ENCODE assay signal across 8 mouse cellular contexts in genomic region chr12:98779148-98779547, GRCm38 (mm10). TPM values are rescaled to one million over a fixed set of nuclear protein-coding genes. Genes with fewer than 3 reads are reported as not detected.
DNase-seq lines count a peak whose midpoint lies in the region; ATAC-seq and TF ChIP-seq lines count a peak whose summit lies in the region.

No protein-coding gene starts in this region.

- 0 out of 2 replicates have a peak, but pooled peaks have one; percentile 4 for TF ChIP-seq RAD21 in MEL (IDR thresholded peaks at IDR 0.05; ENCODE audit: low read depth, low read length)

- peaks cover 37% of the 10 kb centered on the region for H3K36me3 ChIP-seq in heart, embryonic 11.5 days (ENCODE audit: control insufficient read depth, insufficient read depth, low read length)
- H3K36me3 ChIP-seq in MEL (ENCODE audit: control insufficient read depth in 1 of 2, insufficient read depth in 2 of 2, low read length in 2 of 2), result peaks cover 0 to 25% of the 10 kb centered on the region in 2 experiments; a peak in 2 of 4 replicates
- peaks cover 46% of the 10 kb centered on the region for H3K36me3 ChIP-seq in midbrain, embryonic 16.5 days (ENCODE audit: control insufficient read depth, insufficient read depth, low read length)

- H3K4me3 ChIP-seq in heart, embryonic 11.5 days (ENCODE audit: low read depth, low read length), result no peak overlapping the region
- H3K4me3 ChIP-seq in MEL (ENCODE audit: control insufficient read depth in 1 of 2, insufficient read depth in 1 of 2, low read depth in 2 of 2, low read length in 2 of 2), result no peak overlapping the region
- no peak overlapping the region for H3K4me3 ChIP-seq in midbrain, embryonic 16.5 days (ENCODE audit: low read depth, low read length)

- TF ChIP-seq CTCF in MEL (IDR thresholded peaks at IDR 0.05 in 2 of 3, conservative IDR thresholded peaks at IDR 0.05 in 1 of 3; ENCODE audit: control insufficient read depth in 1 of 3, insufficient read depth in 1 of 3, low read depth in 2 of 3, low read length in 3 of 3, poor library complexity in 1 of 3, severe bottlenecking in 1 of 3), result peak; percentile 57 to 63 (median 61)

- H3K27ac ChIP-seq in heart, embryonic 11.5 days (ENCODE audit: low read depth, low read length), result no peak overlapping the region
- no peak overlapping the region for H3K27ac ChIP-seq in MEL (ENCODE audit: control insufficient read depth, low read depth, low read length)
- H3K27ac ChIP-seq in midbrain, embryonic 16.5 days (ENCODE audit: low read length), result no peak overlapping the region

- no peak overlapping the region for H3K4me2 ChIP-seq in heart, embryonic 11.5 days
- no peak overlapping the region for H3K4me2 ChIP-seq in midbrain, embryonic 16.5 days (ENCODE audit: low read length)

- 80% methylated on average over 4 of the region's 4 CpGs for WGBS in heart, embryonic 11.5 days (ENCODE audit: insufficient replicate concordance)
- WGBS in midbrain, embryonic 16.5 days, result 87% methylated on average over 4 of the region's 4 CpGs

- no peak for ATAC-seq in heart, embryonic 11.5 days (replicated peaks; ENCODE audit: insufficient number of reproducible peaks, low FRiP score, low TSS enrichment)
- peak; percentile 64 for ATAC-seq in frontal cortex, adult (ENCODE audit: low TSS enrichment)
- peak; percentile 70 for ATAC-seq in megakaryocyte, adult 5-6 weeks (ENCODE audit: poor library complexity, severe bottlenecking)
- ATAC-seq in midbrain, embryonic 16.5 days, result no peak

- no peak for TF ChIP-seq EP300 in MEL (IDR thresholded peaks at IDR 0.05; ENCODE audit: low read depth in 1 of 2, low read length in 2 of 2)

- no peak for TF ChIP-seq POLR2A in MEL (IDR thresholded peaks at IDR 0.05; ENCODE audit: control insufficient read depth in 1 of 2, insufficient read depth in 1 of 2, low read depth in 1 of 2, low read length in 2 of 2, poor library complexity in 1 of 2)

- no peaks in the 10 kb centered on the region for H3K9me3 ChIP-seq in heart, embryonic 11.5 days (replicated peaks; ENCODE audit: control insufficient read depth, low read length)
- H3K9me3 ChIP-seq in MEL (replicated peaks; ENCODE audit: insufficient read depth, low read length), result no peaks in the 10 kb centered on the region
- H3K9me3 ChIP-seq in midbrain, embryonic 16.5 days (replicated peaks; ENCODE audit: control insufficient read depth, low read length, poor library complexity, severe bottlenecking), result no peaks in the 10 kb centered on the region

- H3K27me3 ChIP-seq in heart, embryonic 11.5 days (ENCODE audit: control insufficient read depth, insufficient read depth, low read length), result no peaks in the 10 kb centered on the region
- H3K27me3 ChIP-seq in MEL (ENCODE audit: control insufficient read depth in 1 of 2, insufficient read depth in 2 of 2, low read length in 2 of 2), result no peaks in the 10 kb centered on the region
- H3K27me3 ChIP-seq in midbrain, embryonic 16.5 days (ENCODE audit: control insufficient read depth, insufficient read depth, low read depth, low read length), result no peaks in the 10 kb centered on the region

- no peaks in the 10 kb centered on the region for H3K4me1 ChIP-seq in heart, embryonic 11.5 days (ENCODE audit: control insufficient read depth, insufficient read depth, low read length)
- no peaks in the 10 kb centered on the region for H3K4me1 ChIP-seq in MEL (ENCODE audit: control insufficient read depth in 1 of 2, insufficient read depth in 2 of 2, low read length in 2 of 2)
- H3K4me1 ChIP-seq in midbrain, embryonic 16.5 days (ENCODE audit: control insufficient read depth, insufficient read depth, low read length), result no peaks in the 10 kb centered on the region

- no peak overlapping the region for H3K9ac ChIP-seq in heart, embryonic 11.5 days (ENCODE audit: low read depth, low read length)
- H3K9ac ChIP-seq in MEL (ENCODE audit: control insufficient read depth, low read depth, low read length, poor library complexity, severe bottlenecking), result no peak overlapping the region
- H3K9ac ChIP-seq in midbrain, embryonic 16.5 days (ENCODE audit: low read depth, low read length), result no peak overlapping the region

- DNase-seq in heart, postnatal 4 days, result peak; percentile 24
- peak; percentile 18 to 21 for DNase-seq in B cell, adult 2 months
- DNase-seq in MEL (ENCODE audit: low read depth, low spot score), result peak; percentile 58
- no peak for DNase-seq in testis, postnatal 14 days (ENCODE audit: low spot score)

- no peaks in the 10 kb centered on the region for H3K79me2 ChIP-seq in MEL (ENCODE audit: control insufficient read depth, insufficient read depth, low read length, poor library complexity)

TF ChIP-seq in MEL, 35 proteins besides CTCF, POLR2A, EP300 and RAD21:
- no peak for TF ChIP-seq NRF1 (IDR thresholded peaks at IDR 0.05; ENCODE audit: insufficient read depth, low read depth, low read length, poor library complexity, severe bottlenecking)
- TF ChIP-seq SMC3 (IDR thresholded peaks at IDR 0.05; ENCODE audit: low read depth, low read length), result peak; percentile 47; the same call in 1 of the 2 replicates

RNA-seq across cellular contexts. Expression of gene Zc3h14, which starts 32.4 kb away (rescaled TPM):
- 10 to 100 TPM; 83.9 to 87.2 TPM for total RNA-seq in heart, postnatal 4 days (2021)
- 110 TPM in 2 replicates for polyA plus RNA-seq in heart, embryonic 11.5 days (2014; fragmentation: Nextera tagmentation; extraction: Ambion mirVana)
- total RNA-seq in MEL (2012; rRNA removed), result 74.9 and 80.1 TPM in 2 replicates
- 100 to 1,000 TPM in 1 of 2 experiments, 10 to 100 TPM in 1; 88.5 to 429 TPM for polyA plus RNA-seq in MEL (2012; ENCODE audit: insufficient read depth in 1 of 2, insufficient read length in 2 of 2, low read depth in 1 of 2, low replicate concordance in 2 of 2, missing spikeins in 1 of 2)
- total RNA-seq in megakaryocyte, adult 5-6 weeks (2015), result 102 and 119 TPM in 2 replicates
- 55.7 and 57.8 TPM in 2 replicates for total RNA-seq in megakaryocyte, adult 5-6 weeks (2017)
- polyA plus RNA-seq in midbrain, embryonic 16.5 days (2015; fragmentation: Nextera tagmentation; extraction: Ambion mirVana), result 103 and 109 TPM in 2 replicates

RNA-seq across cellular contexts. Expression of gene Ptpn21, which starts 41.9 kb away (rescaled TPM):
- 10 to 100 TPM; 31.1 to 35.9 TPM for total RNA-seq in heart, postnatal 4 days (2021)
- polyA plus RNA-seq in heart, embryonic 11.5 days (2014; fragmentation: Nextera tagmentation; extraction: Ambion mirVana), result 10.4 and 13.0 TPM in 2 replicates
- 1.2 and 1.7 TPM in 2 replicates for total RNA-seq in MEL (2012; rRNA removed)
- polyA plus RNA-seq in MEL (2012; ENCODE audit: insufficient read depth in 1 of 2, insufficient read length in 2 of 2, low read depth in 1 of 2, low replicate concordance in 2 of 2, missing spikeins in 1 of 2), result 1 to 10 TPM in 1 of 2 experiments, not detected in 1; 3.8 TPM
- total RNA-seq in megakaryocyte, adult 5-6 weeks (2015), result 1.7 and 2.7 TPM in 2 replicates
- 1.1 and 1.6 TPM in 2 replicates for total RNA-seq in megakaryocyte, adult 5-6 weeks (2017)
- 4.0 and 4.9 TPM in 2 replicates for polyA plus RNA-seq in midbrain, embryonic 16.5 days (2015; fragmentation: Nextera tagmentation; extraction: Ambion mirVana)

Comparison
In these comparisons a context has a peak if more than half of its experiments do, and no peak if none do; other contexts are left out.
1. ATAC-seq: peak in frontal cortex, adult (single experiment) and megakaryocyte, adult 5-6 weeks (single experiment); none in heart, embryonic 11.5 days (single experiment) and midbrain, embryonic 16.5 days (single experiment).
2. RNA of gene Ptpn21, which starts 41.9 kb away (total RNA-seq): 31.1 to 35.9 TPM in heart, postnatal 4 days; 1.1 to 2.7 TPM in megakaryocyte, adult 5-6 weeks and 1.2 to 1.7 TPM in MEL; every median in the first group is over 4 times any median in the second.